Mouse (Mus musculus) thymus, postnatal 25 days (tissue): ENCODE data around the gene Gm3127.
"Not testable (repeated sequence)": the region's sequence is repeated elsewhere in the genome, so short reads cannot be mapped to it uniquely, and the experiment has no call there.

ENCODE experiments used
- DNase-seq: peaks from one replicate; pipeline ENCODE4 v3.0.0; 2022

Gene Gm3127

DNA sequence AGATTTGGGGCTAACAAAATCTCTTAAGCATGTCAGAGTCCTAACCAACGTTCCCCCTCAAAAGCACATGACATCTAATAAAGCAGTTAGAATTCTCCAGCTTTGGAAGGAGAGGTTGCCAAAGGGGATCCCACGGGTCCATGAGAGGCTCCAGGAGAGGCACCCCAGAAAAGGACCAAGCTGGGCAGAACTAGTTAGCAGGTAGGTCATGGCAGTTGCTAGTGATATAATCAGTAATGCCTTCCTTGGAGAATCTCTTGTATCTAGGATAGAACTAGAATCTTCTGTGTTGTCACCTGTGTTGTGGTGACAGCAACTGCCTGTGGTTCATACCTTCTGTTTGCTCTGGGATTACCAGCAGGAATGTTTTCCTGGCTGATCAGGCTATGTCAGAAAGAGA, at the start of gene Gm3127:
TSS of gene Gm3127 (plus strand) at position 301 of the 400 bp plus-strand sequence.
- DNase-seq, result not testable (repeated sequence)

DNA sequence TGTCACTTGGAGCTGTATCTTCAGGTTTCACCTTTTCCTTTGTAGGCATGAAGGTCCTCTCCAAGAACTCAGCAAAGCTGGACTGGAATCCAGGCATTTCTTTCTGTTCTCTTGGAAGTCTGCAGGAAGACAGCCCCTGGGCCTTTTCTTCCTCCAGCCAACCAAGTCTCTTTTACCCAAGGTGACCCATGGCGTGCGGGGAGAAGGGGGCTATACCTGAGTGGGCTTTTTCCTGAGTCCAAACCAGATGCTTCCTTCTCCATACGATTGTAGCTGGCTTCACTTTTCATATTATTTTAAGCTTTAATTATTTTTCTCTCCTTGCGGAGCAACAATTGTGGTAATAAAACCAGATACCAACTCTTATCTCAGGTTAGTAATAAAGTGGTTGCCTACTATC, 23.2 kb upstream of the Gm3127 start:
- not testable (repeated sequence) for DNase-seq

DNA sequence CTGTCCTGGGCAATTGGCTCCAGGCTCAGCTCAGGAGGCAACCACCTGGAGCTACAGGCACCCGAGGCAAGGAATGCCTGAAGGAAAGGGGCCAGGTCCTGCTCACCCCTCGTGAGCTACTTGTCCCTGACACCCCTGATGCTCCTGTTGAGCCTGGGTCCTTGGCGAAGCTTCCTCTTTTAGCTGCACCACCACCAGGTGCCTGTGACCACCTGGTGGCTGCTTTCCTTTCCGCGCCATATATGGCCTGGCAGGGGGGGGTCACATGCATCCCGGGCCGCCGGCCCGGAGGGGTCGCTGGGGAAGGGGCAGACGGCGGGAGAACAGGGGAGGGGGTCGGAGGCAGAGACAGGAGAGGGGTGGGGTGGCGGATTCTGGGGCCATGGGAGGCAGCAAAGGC, 17.2 kb downstream of the Gm3127 start:
- not testable (repeated sequence) for DNase-seq

DNA sequence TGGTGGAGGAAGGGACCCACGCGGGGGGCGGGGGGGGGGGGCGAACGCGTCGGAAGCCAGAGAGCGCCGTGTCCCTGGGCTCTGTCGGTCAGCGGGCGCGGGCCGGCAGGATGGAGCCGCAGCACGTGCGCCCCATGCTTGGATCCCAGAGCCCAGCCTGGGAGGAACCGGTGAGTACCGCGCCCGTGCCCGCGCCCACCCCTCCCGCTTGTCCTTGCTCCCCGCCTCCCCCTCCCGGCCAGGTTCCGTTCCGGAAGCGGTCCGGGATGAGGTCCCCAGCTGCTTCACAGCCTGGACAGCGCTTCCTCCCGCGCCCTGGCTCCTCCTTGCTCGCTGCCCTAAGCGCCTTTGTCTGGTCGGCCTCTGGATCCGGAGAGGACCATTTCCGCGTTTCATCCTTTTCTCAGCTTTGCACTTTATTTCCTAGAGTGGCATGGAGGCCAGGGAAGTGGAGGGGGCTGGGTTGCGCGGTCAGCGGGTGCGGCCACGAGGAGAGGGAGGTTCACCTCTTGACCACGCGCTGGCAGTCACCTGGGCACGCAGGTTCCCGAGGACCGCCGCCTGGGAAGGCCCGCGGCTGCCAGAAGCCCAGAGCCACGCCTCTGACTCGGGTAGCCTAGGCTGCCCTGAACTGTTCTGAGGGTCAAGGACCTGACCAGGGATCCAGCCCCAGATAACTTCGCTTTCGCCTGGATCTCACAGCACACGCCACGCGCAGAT, 17.8 kb downstream of the Gm3127 start, which contains the start of gene Gm2974:
TSS of gene Gm2974 (plus strand) at position 86 of the 720 bp plus-strand sequence.
- DNase-seq, result not testable (repeated sequence)

DNA sequence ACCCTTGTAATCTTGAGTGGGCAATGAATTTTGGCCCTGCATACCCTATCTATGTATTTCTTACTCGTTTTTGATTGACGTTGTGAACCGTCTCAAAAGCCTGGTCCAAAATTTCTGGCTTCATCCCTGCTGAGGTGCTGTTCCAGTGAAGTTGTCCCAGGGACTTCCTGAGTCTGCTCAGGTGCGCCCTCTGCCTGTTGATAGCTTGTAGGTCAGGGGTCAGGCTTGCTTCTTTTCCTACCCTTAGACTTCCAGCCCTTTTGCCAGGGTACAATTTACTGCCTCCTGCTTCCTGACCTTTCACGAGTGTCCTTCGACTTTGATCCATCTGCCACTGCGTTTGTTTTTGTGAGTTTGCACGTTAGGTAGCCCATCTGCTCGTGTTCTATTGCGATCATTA, 18.5 kb downstream of the Gm3127 start:
- DNase-seq, result not testable (repeated sequence)
